Mouse (Mus musculus) gastrocnemius, postnatal 14 days (tissue): ENCODE results near the gene Znrd1. TPM values are rescaled to one million over a fixed set of nuclear protein-coding genes. Genes with fewer than 3 reads are reported as not detected.
A peak's percentile ranks its signal among the peaks of the same experiment; 100 is the strongest.

Experiments
- DNase-seq: peaks from one replicate; pipeline ENCODE4 v3.0.0; 2021; ENCODE audit warnings: mixed read lengths
- intact Hi-C: fragments of 180-260 bp; cut with DNase I; formaldehyde crosslinking; loops from one replicate; pipeline ENCODE4 v1.15.1; 2025; ENCODE audit warnings: low total_unique reads
- total RNA-seq, 2 experiments: library from RNA; stranded (reverse); gene quantifications; 2 replicates each; pipeline ENCODE4 v1.2.3; 2021

Znrd1 gene
- total RNA-seq, 2 experiments from 2014 or later, result 15.6 to 17.3 TPM

GRCm38 (mm10) chr17:36973271-36973787 lies 15.0 kb upstream of the Znrd1 start:
- intact Hi-C loops, result no loop called here
- DNase-seq, result no peak

- intact Hi-C loops, result no loop called here
- DNase-seq, result no peak
Measured at GRCm38 (mm10) chr17:36972791-36973190, 14.4 kb upstream of the Znrd1 start.

DNA sequence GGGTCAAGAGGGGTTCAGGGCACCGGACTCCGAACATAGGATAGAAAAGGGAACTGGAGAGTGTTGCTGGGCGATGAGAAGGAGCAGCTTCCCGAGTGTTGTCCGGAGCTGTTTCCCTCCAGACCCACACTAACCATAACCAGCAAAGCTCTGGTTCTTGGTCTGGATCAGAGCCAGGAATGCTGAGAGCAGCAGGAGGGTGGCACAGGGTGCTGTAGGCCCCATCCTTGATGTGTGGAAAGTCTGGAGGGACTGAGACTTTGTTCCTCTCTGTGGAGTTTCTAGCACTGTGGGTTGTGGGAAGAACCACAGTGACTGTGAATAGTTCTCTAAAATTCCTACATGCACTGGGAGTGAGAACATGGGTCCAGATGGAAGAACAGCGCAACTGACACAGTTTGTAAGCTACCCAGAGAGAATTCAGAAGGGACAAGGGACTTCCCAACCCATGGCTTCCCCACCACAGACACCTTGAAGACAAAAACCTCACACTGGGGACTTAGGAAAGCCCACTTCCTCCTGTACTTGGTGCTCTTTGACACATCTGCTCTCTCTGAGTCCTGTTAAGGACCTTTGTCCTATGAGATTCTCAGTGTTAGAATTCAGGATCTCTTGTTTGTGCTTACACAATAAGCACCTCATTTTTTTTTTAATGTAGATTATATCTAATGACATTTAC lies 13.0 kb upstream of the Znrd1 start:
- intact Hi-C loops, result no loop called here
- no peak for DNase-seq

- DNase-seq, result no peak
- intact Hi-C loops, result no loop called here
Measured at GRCm38 (mm10) chr17:36970316-36970890, 12.0 kb upstream of the Znrd1 start.

DNA sequence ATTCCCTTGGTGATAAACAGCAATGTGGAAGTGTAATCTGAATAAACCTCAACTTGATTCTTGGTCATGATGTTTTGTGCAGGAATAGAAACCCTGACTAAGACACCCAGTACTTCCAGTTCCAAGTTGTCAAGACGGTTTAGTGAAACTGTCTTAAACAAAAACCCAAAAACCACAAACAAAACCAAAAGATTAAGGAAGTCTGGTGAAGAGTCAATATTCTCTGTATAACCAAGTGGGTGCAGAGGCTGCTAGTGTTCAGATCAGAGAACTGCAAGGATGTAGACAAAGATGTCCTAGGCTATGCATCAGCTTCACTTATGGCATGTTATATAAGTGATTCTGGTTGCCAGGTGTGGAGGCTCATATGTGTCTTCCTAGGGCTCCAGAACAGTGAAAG lies 8.5 kb upstream of the Znrd1 start:
- no peak for DNase-seq
- intact Hi-C loops, result no loop called here

DNA sequence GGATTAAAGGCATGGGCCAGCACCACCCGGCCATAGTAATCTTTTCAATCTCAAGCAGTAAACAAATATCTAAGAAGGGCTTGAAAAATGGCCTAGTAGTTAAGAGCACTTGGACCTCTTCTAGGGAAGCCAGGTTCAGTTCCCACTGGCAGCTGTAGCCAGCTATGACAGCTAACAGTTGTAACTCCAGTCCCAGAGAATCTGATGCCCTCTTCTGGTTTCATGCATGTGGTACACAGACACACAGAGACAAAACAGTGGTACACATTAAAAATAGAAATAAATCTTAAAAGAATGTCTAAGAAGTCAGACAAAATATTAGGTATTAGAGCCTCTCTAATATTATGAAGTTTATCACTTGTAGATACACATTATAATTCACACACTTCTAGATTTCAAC lies 2.8 kb upstream of the Znrd1 start:
- DNase-seq, result no peak
- intact Hi-C loops, result no loop called here

GRCm38 (mm10) chr17:36958884-36959283 lies 525 bp upstream of the Znrd1 start:
- no peak for DNase-seq
- intact Hi-C loops, result no loop called here

- no peak for DNase-seq
- intact Hi-C loops, result no loop called here
Measured at GRCm38 (mm10) chr17:36953062-36953461, 5.3 kb downstream of the Znrd1 start.

- intact Hi-C loops, result no loop called here
Measured at GRCm38 (mm10) chr17:36952631-36953030, 5.7 kb downstream of the Znrd1 start.

GRCm38 (mm10) chr17:36950981-36951947 lies 7.1 kb downstream of the Znrd1 start, which contains the start of gene Ppp1r11:
Gene Ppp1r11, minus strand, starts transcription at chr17:36951741.
- DNase-seq, result peak; percentile 95
- intact Hi-C loops, result no loop called here

More at GRCm38 (mm10) chr17:36952631-36953030, 5.7 kb downstream of the Znrd1 start:
- DNase-seq, result no peak

- DNase-seq, result no peak
Measured at GRCm38 (mm10) chr17:36949265-36949664, 9.1 kb downstream of the Znrd1 start.

DNA sequence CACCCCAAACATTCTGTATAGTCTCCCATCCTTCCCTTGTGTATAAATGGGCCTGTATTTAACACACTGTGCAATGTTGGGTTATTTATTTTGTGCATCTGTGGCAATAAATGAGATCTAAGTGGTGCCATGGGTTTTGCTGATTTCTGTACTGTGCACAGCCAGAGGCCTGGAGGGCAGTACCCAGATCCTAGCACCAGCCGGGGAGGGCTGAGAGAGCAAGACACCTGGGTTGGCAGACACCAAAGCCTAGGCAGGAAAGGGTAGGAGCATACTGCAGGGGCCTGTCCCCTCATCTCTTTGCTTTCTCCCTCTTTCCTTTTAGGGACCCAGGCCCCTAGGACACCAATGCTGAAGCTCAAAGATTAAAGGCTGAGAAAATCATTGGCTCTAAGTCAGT lies 10.1 kb downstream of the Znrd1 start:
- no peak for DNase-seq
- intact Hi-C loops, result no loop called here

More at GRCm38 (mm10) chr17:36949265-36949664, 9.1 kb downstream of the Znrd1 start:
- intact Hi-C loops, result no loop called here

DNA sequence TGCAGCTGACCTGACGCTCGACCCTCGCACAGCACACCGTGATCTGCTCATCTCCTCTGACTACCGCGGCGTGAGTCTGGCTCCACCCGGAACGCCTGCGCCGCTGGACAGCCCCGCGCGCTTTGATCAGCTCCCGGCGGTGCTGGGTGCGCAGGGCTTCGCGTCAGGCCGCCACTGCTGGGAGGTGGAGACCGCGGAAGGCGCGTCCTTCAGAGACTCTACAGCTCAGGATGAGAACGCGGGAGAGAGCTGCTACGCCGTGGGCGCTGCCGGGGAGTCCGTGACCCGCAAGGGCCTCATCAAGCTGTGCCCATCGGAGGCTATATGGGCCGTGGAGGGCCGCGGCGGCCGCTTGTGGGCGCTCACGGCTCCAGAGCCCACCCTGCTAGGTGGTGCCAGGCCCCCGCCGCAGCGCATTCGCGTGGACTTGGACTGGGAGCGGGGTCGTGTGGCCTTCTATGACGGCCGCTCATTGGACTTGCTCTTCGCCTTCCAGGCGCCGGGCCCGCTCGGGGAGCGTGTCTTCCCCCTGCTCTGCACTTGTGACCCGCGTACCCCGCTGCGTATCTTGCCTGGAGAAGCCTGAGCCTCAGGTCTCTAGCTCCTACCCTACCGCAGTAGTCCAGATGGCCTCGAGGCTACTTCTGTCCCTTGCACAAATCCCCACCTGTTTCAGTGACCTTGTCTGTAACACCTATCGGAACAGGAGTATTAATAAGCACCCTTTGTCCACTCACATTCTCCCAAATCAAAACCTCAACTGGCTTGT lies 11.1 kb downstream of the Znrd1 start:
- intact Hi-C loops, result no loop called here
- peak; percentile 45 for DNase-seq

DNA sequence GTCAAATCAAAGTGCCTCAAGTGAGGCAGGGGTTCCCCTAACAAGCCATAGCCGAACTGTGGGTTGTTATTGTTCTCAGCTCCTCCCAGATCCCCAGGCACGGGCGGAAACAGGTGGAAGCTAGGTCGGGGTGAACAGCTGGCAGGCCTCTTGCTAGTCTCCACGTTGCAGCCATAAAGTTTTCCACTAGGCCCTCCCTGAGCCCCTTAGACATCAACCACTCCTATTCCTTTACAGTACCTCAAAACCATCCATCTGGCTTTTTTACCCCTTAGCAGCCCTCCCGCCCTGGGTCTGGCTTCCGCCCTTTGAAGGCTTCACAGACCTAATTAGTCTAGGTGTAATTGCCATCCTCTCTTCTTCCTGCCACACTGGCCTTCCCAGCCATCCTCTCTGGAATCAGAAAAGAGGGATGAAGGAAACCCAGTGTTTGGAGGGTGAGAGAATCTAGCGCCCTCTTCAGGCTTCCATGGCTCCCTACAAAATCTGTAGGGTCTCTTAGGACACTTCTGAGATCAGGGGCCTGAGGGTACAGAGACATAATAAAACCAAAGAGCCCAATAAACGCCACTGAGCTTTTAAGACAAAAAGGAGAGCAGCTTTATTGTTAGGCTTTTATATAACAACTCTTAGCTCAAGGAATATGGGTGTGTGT lies 14.1 kb downstream of the Znrd1 start:
- DNase-seq, result no peak
- intact Hi-C loops, result no loop called here

DNA sequence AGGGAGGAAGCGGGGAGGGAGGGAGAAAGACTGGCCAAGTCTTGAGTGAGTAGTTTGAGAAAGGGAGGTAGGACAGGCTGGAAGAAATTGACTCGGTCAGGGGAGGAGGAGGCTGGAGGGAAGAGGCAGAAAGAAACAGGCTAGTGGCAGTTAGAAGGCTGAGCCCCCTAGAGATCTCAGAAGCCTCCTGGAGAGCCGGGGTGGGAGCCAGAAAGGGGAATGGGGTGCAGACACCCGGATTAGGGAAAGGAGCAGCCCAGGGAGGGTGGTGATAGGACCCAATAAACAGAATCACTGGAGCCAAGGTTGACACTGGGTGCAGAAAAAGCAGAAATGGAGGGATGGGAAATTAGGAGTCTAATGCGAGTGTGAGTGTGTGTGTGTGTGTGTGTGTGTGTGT lies 14.7 kb downstream of the Znrd1 start:
- intact Hi-C loops, result no loop called here
- DNase-seq, result no peak

DNA sequence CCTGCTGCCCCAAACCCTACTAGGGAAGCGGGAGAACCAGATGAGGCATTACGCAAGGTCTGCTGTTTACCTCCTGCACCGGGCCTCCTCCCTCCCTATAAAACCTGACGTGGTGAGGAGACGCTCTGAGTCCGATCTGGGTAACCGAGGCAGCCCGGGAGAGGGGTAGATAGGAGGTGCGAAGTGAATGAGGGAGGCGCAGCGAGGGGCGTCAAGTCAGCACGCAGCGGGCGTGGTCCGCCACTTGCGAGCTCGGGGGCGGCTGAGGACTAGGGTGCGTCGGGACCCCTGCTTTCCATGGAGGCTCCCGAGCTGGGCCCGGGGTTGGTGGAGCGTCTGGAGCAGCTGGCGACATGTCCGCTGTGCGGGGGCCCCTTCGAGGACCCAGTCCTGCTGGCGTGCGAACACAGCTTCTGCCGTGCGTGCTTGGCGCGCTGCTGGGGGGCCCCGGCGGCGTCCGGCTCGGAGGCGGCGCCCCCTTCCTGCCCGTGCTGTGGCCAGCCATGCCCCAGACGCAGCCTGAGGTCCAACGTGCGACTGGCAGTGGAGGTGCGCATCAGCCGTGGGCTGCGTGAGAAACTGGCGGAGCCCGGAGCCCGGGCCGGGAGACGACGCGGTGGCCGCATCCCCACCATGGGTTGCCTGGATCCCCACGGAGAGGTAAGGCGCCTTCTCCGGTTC lies 15.4 kb downstream of the Znrd1 start, which contains the start of gene Rnf39:
Rnf39 (plus strand) TSS at position 128 of the 681 bp plus-strand sequence.
- intact Hi-C loops, result no loop called here
- DNase-seq, result no peak

GRCm38 (mm10) chr17:36942391-36942790 lies 16.0 kb downstream of the Znrd1 start:
- no peak for DNase-seq
- intact Hi-C loops, result no loop called here

DNA sequence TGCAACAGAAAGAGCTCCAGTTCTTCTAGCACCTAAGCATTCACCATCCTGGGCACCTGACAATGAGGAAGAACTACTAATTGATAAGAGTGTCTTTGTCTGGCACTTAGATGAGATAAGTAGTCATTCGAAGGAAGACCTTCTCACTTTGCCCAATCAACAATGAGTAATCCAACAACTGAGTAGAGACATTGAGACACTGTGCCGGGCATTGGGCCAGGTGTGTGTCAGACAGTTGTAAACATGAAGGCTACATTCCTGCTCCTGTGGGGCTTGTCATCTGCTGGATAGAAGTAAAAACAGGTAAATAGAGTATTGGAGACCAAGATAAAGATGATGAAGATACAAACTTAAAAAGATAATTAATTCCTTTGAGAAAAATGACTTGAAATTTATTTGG lies 20.3 kb downstream of the Znrd1 start:
- DNase-seq, result no peak
- intact Hi-C loops, result no loop called here
